Mouse (Mus musculus) cerebellum, postnatal 4 days (tissue): ENCODE measurements around the gene Gpr1.
"Not testable (repeated sequence)": the region's sequence is repeated elsewhere in the genome, so short reads cannot be mapped to it uniquely, and the experiment has no call there.

Experiments used
- DNase-seq, 2 experiments: peaks; one replicate each; pipeline ENCODE4 v3.0.0; 2022; ENCODE audit warnings: low spot score in 2 of 2, mixed read lengths in 1 of 2

The Gpr1 gene

GRCm38 (mm10) chr1:63219277-63219676 lies 4.9 kb upstream of the Gpr1 start:
- no peak for DNase-seq

GRCm38 (mm10) chr1:63214631-63215030 lies 288 bp upstream of the Gpr1 start:
- no peak for DNase-seq

- no peak for DNase-seq
These were observed 669 bp downstream of the Gpr1 start for GRCm38 (mm10) chr1:63213478-63214270.

- DNase-seq, result no peak
These were observed 4.3 kb downstream of the Gpr1 start for GRCm38 (mm10) chr1:63209861-63210529.

GRCm38 (mm10) chr1:63207607-63208006 lies 6.7 kb downstream of the Gpr1 start:
- DNase-seq, result no peak

- DNase-seq, result no peak
These were observed 9.5 kb downstream of the Gpr1 start for GRCm38 (mm10) chr1:63204660-63205394.

GRCm38 (mm10) chr1:63203950-63204659 lies 10.2 kb downstream of the Gpr1 start:
- DNase-seq, result peak in 1 of 2 experiments; percentile 18

- no peak for DNase-seq
These were observed 10.9 kb downstream of the Gpr1 start for GRCm38 (mm10) chr1:63203471-63203870.

GRCm38 (mm10) chr1:63201672-63202071 lies 12.7 kb downstream of the Gpr1 start:
- no peak for DNase-seq

- DNase-seq, result no peak
These were observed 14.0 kb downstream of the Gpr1 start for GRCm38 (mm10) chr1:63200322-63200721.

- no peak for DNase-seq
These were observed 15.0 kb downstream of the Gpr1 start for GRCm38 (mm10) chr1:63199387-63199786.

GRCm38 (mm10) chr1:63195848-63196512 lies 18.4 kb downstream of the Gpr1 start:
- DNase-seq, result no peak

GRCm38 (mm10) chr1:63192306-63193065 lies 21.9 kb downstream of the Gpr1 start:
- DNase-seq, result no peak

GRCm38 (mm10) chr1:63190851-63191250 lies 23.5 kb downstream of the Gpr1 start:
- DNase-seq, result peak in 1 of 2 experiments; percentile 24

GRCm38 (mm10) chr1:63188536-63188935 lies 25.8 kb downstream of the Gpr1 start:
- no peak for DNase-seq

- DNase-seq, result not testable (repeated sequence)
These were observed 28.9 kb downstream of the Gpr1 start for GRCm38 (mm10) chr1:63185430-63185829.

GRCm38 (mm10) chr1:63182636-63183270 lies 31.6 kb downstream of the Gpr1 start:
- DNase-seq, result peak; percentile 37 to 55

GRCm38 (mm10) chr1:63182212-63182611 lies 32.1 kb downstream of the Gpr1 start:
- peak in 1 of 2 experiments; percentile 50 for DNase-seq

GRCm38 (mm10) chr1:63181480-63181879 lies 32.9 kb downstream of the Gpr1 start:
- no peak for DNase-seq

GRCm38 (mm10) chr1:63181019-63181418 lies 33.3 kb downstream of the Gpr1 start:
- peak; percentile 83 to 95 for DNase-seq
